7 mouse cellular contexts compared by ENCODE assay signal in the genomic region with DNA sequence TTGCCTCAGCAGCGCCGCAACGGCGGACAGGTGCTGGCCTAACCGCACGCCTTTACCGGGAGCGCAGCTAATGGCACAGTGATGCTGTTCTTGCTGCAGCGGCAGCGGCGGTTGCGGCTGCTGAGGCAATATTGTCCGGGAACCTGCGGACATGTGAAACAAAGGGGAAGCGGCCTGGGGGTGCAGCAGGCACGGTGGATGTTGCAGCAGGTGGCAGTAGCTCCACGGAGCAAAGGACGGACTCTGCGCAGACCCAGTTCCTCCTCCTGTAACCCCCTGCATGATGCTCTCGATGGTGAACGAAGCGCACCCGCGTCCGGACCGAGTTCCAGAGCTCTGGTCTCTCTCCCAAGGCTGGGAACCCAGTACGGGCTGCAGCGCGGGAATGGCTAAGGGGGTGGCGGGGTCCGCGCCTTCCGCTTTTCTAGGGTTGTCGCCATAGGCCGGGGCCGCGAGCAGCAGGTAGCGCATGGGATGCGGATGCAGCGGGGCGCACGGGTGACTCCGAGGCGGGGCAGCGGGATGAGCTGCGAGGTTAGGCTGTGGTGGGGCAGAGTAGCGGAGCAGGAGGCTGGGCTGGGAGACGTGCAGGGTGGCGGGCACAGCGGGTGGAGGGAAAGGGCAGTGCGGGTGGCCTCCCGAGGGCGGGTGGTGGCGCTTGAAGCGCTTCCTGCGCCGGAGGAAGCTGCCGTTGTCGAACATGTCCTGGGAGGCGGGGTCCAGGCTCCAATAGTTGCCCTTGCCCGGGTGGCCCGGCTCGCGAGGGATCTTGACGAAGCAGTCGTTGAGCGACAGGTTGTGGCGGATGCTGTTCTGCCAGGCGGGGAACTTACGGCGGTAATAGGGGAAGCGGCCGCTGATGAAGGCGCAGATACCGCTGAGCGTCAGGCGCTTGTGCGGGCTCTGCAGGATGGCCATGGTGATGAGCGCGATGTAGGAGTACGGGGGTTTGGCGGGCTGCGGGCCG. TPM values are rescaled to one million over a fixed set of nuclear protein-coding genes. Genes with fewer than 3 reads are reported as not detected.
A peak's percentile ranks its signal among the peaks of the same experiment; 100 is the strongest.
DNase-seq lines count a peak whose midpoint lies in the region; ATAC-seq and TF ChIP-seq lines count a peak whose summit lies in the region.

No protein-coding gene starts in this region.

- peak overlapping the region; percentile 39 for H3K4me3 ChIP-seq in embryonic facial prominence, embryonic 12.5 days
- peak overlapping the region; percentile 39 for H3K4me3 ChIP-seq in hindbrain, embryonic 13.5 days
- peak overlapping the region in 1 of 2 experiments; percentile 12; a peak in 1 of 4 replicates for H3K4me3 ChIP-seq in liver, embryonic 14.5 days (ENCODE audit: insufficient read depth in 1 of 2, low read depth in 2 of 2, low read length in 2 of 2)

- H3K4me1 ChIP-seq in embryonic facial prominence, embryonic 12.5 days = peaks cover 18% of the 10 kb centered on the region
- H3K4me1 ChIP-seq in hindbrain, embryonic 13.5 days (replicated peaks) = peaks cover 23% of the 10 kb centered on the region
- H3K4me1 ChIP-seq in liver, embryonic 14.5 days (replicated peaks; ENCODE audit: control insufficient read depth in 2 of 2, insufficient read depth in 2 of 2, low read length in 1 of 2) = no peaks in the 10 kb centered on the region

- H3K27ac ChIP-seq in embryonic facial prominence, embryonic 12.5 days = no peak overlapping the region
- no peak overlapping the region for H3K27ac ChIP-seq in hindbrain, embryonic 13.5 days
- H3K27ac ChIP-seq in liver, embryonic 14.5 days = no peak overlapping the region

- WGBS in embryonic facial prominence, embryonic 12.5 days = under 1% methylated on average over 84 of the region's 84 CpGs
- WGBS in hindbrain, embryonic 13.5 days = under 1% methylated on average over 77 of the region's 84 CpGs
- under 1% methylated on average over 83 of the region's 84 CpGs for WGBS in liver, embryonic 14.5 days (ENCODE audit: insufficient replicate concordance)

- peaks cover 77% of the 10 kb centered on the region for H3K27me3 ChIP-seq in embryonic facial prominence, embryonic 12.5 days
- H3K27me3 ChIP-seq in hindbrain, embryonic 13.5 days = peaks cover 94% of the 10 kb centered on the region
- H3K27me3 ChIP-seq in liver, embryonic 14.5 days (ENCODE audit: control insufficient read depth, insufficient read depth, low read length) = peaks cover 78% of the 10 kb centered on the region

- H3K9me3 ChIP-seq in embryonic facial prominence, embryonic 12.5 days = no peaks in the 10 kb centered on the region
- H3K9me3 ChIP-seq in hindbrain, embryonic 13.5 days = no peaks in the 10 kb centered on the region
- H3K9me3 ChIP-seq in liver, embryonic 14.5 days (ENCODE audit: control insufficient read depth, low read length) = no peaks in the 10 kb centered on the region

- H3K4me2 ChIP-seq in embryonic facial prominence, embryonic 12.5 days (replicated peaks) = peak overlapping the region; percentile 71
- H3K4me2 ChIP-seq in hindbrain, embryonic 13.5 days = peak overlapping the region; percentile 64
- H3K4me2 ChIP-seq in liver, embryonic 14.5 days (ENCODE audit: low read depth) = peak overlapping the region; percentile 34

- no peaks in the 10 kb centered on the region for H3K36me3 ChIP-seq in embryonic facial prominence, embryonic 12.5 days
- no peaks in the 10 kb centered on the region for H3K36me3 ChIP-seq in hindbrain, embryonic 13.5 days
- no peaks in the 10 kb centered on the region for H3K36me3 ChIP-seq in liver, embryonic 14.5 days (replicated peaks; ENCODE audit: control insufficient read depth, insufficient read depth, low read depth)

- no peak for TF ChIP-seq EP300 in liver, embryonic 14.5 days (IDR thresholded peaks at IDR 0.05; ENCODE audit: low read depth)

- peak; percentile 47; the same call in 1 of the 2 replicates for ATAC-seq in embryonic facial prominence, embryonic 12.5 days (ENCODE audit: insufficient number of reproducible peaks, insufficient read depth, low FRiP score, low TSS enrichment)
- ATAC-seq in hindbrain, embryonic 13.5 days (ENCODE audit: low FRiP score) = peak; percentile 63
- ATAC-seq in liver, embryonic 14.5 days (ENCODE audit: insufficient read depth) = no peak

- TF ChIP-seq CTCF in liver, embryonic 14.5 days (IDR thresholded peaks at IDR 0.05; ENCODE audit: low read depth) = no peak

- DNase-seq in right cerebral cortex, postnatal 4 days = peak; percentile 21
- DNase-seq in right cerebral cortex, postnatal 36 days (ENCODE audit: low spot score in 2 of 2) = no peak
- no peak for DNase-seq in liver, embryonic 14.5 days (ENCODE audit: low read depth in 3 of 3, low spot score in 3 of 3)
- DNase-seq in spleen, postnatal 10 days (ENCODE audit: low spot score in 2 of 2) = peak; percentile 16 to 45
- DNase-seq in frontal cortex, postnatal 10 days (ENCODE audit: low spot score in 2 of 2) = no peak

- H3K9ac ChIP-seq in embryonic facial prominence, embryonic 12.5 days = no peak overlapping the region
- peak overlapping the region; percentile 56 for H3K9ac ChIP-seq in hindbrain, embryonic 13.5 days
- no peak overlapping the region for H3K9ac ChIP-seq in liver, embryonic 14.5 days (replicated peaks)

RNA-seq across cellular contexts. Expression of a gene that starts 1.1 kb away (rescaled TPM):
- polyA plus RNA-seq in embryonic facial prominence, embryonic 12.5 days (2016; fragmentation: Nextera tagmentation; extraction: Ambion mirVana) = not detected in 2 replicates
- polyA plus RNA-seq in hindbrain, embryonic 13.5 days (2015; fragmentation: Nextera tagmentation; extraction: Ambion mirVana) = 0.19 TPM in 1 of 2 replicates, not detected in the other
- not detected in 2 replicates for polyA plus RNA-seq in liver, embryonic 14.5 days (2012; rRNA removed)
- polyA plus RNA-seq in liver, embryonic 14.5 days (2014; fragmentation: Nextera tagmentation; extraction: Ambion mirVana) = not detected in 2 replicates

RNA-seq across cellular contexts. Expression of a gene that starts 24.4 kb away (rescaled TPM):
- polyA plus RNA-seq in embryonic facial prominence, embryonic 12.5 days (2016; fragmentation: Nextera tagmentation; extraction: Ambion mirVana) = 211 and 218 TPM in 2 replicates
- polyA plus RNA-seq in hindbrain, embryonic 13.5 days (2015; fragmentation: Nextera tagmentation; extraction: Ambion mirVana) = 246 and 248 TPM in 2 replicates
- polyA plus RNA-seq in liver, embryonic 14.5 days (2012; rRNA removed) = 20.2 and 41.7 TPM in 2 replicates
- polyA plus RNA-seq in liver, embryonic 14.5 days (2014; fragmentation: Nextera tagmentation; extraction: Ambion mirVana) = 165 and 173 TPM in 2 replicates

RNA-seq across cellular contexts. Expression of a gene that starts 38.2 kb away (rescaled TPM):
- polyA plus RNA-seq in embryonic facial prominence, embryonic 12.5 days (2016; fragmentation: Nextera tagmentation; extraction: Ambion mirVana) = 3.2 and 3.3 TPM in 2 replicates
- 0.65 and 1.4 TPM in 2 replicates for polyA plus RNA-seq in hindbrain, embryonic 13.5 days (2015; fragmentation: Nextera tagmentation; extraction: Ambion mirVana)
- 0.28 and 0.32 TPM in 2 replicates for polyA plus RNA-seq in liver, embryonic 14.5 days (2012; rRNA removed)
- polyA plus RNA-seq in liver, embryonic 14.5 days (2014; fragmentation: Nextera tagmentation; extraction: Ambion mirVana) = 0.08 TPM in 1 of 2 replicates, not detected in the other

Comparison
In these comparisons a context has a peak if more than half of its experiments do, and no peak if none do; other contexts are left out.
1. DNase-seq: peak in right cerebral cortex, postnatal 4 days (single experiment) and spleen, postnatal 10 days (2 of 2); none in right cerebral cortex, postnatal 36 days (0 of 2), liver, embryonic 14.5 days (0 of 3) and frontal cortex, postnatal 10 days (0 of 2).
2. Peak in every context shown above with its lines, with median percentiles within 50 percentile points of each other: H3K4me2 ChIP-seq.